Mouse (Mus musculus): ENCODE measurements around the gene Dtymk.
"Not testable (repeated sequence)": the region's sequence is repeated elsewhere in the genome, so short reads cannot be mapped to it uniquely, and the experiment has no call there.

Dtymk gene

DNA sequence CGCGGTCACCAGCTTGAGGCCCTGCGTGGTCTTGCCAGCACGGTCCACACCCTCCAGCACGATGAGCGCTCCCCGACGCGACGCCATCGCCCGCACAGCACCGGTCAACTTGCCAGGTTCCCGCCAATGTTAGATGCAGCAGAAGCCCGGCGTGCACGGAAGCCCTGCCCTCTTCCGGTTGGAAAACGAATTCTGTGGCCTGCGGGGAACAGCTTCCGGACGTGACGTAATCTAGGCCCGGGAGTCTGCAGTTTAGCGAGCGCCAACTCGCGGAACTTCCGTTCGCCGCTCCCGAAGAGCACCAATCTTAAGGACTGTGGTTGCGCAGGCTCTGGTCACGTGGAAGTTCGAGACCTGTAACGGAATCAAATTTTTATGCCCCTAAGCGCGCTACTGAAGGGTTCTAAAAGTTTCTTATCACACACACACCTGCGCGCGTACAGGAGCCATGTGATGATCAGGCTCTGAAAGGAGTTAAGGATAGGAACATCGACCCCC, at the start of gene Dtymk:
Gene Dtymk, minus strand, starts transcription at position 194 of the 498 bp plus-strand sequence.
- DNase-seq (ENCODE audit: low spot score) = peak; percentile 92

DNA sequence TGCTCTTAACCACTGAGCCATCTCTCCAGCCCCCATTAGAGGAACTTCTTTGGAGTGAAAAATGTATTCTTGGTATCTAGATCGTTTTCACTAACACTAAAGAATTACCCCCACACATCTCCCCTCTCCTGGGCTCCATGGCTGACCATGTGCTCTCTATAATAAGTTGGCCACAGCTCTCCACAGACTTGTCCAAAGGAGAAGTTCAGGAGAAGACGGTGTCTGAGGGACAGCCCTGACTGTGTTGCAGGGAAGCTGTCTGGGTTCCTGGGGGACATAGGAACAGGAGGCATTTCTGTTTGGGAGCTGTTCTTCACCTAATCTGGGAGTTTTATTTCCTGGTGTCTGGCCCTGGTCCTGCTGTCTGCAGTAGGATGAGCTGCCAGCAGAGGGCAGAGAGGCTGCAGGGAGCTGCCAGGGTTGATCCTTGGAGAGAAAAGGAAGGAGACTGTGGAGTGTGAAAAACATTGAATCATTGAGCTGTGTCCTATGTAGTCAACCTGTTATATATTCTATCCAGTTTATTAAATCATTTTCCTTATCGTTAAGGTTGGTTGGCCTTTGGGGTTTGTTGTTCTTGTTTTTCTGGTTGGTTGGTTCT, 44.1 kb upstream of the Dtymk start:
- not testable (repeated sequence) for DNase-seq (ENCODE audit: low spot score)

DNA sequence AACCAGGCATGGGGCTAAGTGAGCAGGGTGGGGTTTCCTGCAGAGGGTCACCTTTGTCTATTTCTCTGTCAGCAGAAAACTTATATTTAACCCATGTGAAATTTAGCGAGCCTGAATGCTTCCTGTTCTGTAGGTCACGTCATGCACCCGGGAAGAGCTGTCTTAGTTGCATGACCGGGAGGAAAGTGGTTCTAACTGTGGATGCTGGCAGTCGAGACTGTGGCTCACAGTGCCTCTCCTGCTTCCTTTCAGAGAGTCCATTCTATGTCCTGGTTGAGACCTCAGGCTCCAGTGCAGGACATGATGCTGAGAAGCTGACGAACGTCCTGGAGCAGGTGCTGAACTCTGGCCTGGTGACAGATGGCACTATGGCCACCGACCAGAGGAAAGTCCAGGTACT, 36.8 kb upstream of the Dtymk start:
- not testable (repeated sequence) for DNase-seq (ENCODE audit: low spot score)

DNA sequence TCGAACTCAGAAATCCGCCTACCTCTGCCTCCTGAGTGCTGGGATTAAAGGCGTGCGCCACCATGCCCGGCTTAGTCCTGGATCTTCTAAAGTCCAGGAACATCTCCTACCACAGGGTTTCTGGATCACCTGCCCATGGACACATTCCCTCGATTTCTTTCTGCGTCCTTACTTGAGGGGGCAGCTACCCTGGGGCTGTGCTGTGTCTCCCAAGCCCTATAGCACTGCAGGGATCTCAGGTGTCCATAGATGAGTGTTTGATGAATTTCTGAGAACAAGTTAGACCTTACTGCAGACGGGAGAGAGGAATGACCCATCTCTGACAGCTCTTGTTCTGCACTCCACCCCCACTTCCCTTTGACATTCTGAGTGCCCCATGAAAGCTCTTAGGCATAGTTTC, 35.6 kb upstream of the Dtymk start:
- DNase-seq (ENCODE audit: low spot score) = no peak

DNA sequence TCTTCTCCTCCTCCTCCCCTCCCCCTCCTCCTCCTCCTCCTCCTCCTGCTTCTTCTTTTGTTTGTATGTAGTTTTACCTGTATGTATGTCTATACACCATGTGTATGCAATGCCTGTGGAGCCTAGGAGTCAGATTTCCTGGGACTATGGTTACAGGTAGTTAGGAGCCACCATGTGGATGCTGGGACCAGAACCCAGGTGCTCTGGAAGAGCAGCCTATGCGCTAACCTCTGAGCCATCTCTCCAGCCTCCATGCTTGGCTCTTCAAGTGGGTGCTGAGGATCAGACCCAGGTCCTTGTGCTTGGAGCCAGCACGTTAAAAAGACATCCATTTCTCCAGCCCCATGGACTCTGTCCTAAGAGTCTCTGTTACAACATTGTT, 34.8 kb upstream of the Dtymk start:
- DNase-seq (ENCODE audit: low spot score) = no peak

DNA sequence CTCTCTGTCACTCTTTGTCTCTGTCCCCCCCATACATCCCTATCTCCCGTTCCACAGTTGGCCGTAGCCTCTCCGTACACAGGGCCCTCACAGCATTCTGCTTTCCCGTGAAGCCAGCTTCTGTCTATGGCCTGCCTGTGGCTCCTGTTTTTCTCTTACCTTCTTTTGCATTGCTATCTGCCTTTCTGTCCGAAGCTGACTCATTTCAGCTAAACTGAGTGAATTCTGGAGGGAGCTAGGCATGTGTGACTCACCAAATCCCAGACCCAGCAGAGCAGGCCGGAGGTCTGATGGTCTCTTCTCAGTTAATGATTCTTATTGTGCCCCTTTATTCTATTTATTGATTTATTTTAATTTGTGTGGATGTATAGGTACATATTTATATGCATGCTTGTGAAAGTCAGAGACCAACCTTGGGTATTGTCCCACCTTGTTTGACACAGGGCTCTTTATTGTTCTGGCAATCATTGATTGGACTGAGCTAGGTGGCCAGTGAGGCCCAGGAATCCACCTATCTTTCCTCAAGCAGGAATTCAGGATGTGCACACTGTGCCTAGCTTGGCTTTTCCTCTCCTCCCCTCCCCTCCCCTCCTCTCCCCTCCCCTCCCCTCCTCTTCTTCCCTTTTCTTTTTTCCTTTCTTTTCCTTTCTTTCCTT, 34.3 kb upstream of the Dtymk start:
- no peak for DNase-seq (ENCODE audit: low spot score)

DNA sequence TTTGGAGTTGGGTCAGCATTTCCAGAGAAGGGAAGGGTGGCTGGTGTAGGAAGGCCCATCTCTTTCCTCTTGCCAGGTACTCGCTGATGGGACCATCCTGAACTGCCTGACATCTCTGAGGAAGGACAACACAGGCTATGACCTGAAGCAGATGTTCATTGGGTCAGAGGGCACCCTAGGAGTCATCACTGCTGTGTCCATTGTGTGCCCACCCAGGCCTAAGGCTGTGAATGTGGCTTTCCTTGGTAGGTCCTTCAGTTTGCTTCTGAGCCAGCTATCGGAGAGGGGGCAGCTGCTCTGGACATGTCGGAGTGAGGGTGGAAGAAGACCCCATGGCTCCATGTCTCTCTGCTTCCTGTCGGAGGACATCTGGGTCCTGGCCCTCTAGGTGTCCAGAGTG, 33.5 kb upstream of the Dtymk start:
- DNase-seq (ENCODE audit: low spot score) = no peak

DNA sequence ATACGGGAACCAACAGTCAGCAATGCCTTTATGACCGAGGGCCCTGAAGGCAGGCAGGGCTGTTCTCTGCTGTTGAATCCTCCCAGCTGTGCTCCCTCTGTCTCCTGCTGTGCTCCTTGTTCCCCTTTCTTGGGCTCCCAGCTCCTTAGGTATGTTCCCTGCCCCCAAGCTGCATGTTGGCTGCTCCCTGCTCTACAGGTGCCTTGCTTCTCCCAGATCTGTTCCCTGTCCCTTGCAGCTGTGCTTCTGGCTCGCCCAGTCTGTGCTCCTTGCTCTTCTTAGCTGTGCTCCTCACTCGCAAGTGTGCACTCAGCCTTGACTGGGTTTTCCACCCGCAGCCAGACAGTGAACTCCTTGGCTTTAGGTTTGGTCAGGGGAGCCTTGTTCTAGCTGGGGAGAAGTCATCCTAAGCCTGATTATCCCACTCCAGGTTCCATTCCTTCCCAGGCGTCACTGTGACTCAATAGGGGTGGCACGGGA, 33.0 kb upstream of the Dtymk start:
- DNase-seq (ENCODE audit: low spot score) = no peak

DNA sequence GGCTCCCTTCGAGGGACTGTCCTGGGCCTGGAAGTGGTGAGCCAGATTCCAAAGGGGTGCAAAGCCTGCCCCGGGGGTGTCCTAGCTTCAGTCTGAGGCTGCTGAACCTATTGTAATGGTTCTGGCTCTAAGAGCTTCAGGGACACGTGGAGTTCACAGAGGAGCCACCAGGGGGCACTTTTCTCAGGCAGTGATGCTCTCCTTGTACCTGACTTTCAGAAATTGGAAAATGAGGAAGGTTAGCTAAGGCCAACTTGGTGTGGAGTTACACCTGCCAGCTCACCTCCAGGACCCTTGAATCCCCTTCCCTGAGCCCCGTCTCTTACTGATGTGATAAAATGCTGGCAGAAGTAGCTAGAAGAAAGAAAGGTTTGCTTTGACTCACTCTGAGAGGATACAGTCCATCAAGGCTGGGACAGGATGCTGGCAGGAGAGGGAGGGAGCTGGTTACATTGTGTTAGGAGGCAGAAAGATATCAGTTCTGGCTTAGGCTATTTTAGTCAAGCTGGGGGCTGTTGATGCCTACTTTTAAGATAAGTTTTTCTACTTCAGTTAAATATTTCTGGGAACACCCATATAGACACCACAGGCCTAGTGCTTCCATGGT, 31.1 kb upstream of the Dtymk start:
- DNase-seq (ENCODE audit: low spot score) = peak; percentile 81

DNA sequence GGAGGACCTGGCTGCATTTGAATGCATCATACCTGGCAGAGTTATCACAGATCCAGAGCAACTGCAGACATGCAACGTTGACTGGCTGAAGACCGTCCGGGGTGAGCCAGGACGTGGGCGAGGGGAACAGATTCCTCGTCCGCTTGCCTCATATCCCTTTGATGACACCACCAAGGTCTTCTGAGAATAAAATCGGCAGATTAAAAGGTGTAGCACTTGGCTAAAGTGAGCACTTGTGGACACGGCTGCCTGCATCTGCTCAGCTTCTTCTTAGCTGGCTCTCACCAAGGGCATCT, 24.8 kb upstream of the Dtymk start:
- DNase-seq (ENCODE audit: low spot score) = no peak

DNA sequence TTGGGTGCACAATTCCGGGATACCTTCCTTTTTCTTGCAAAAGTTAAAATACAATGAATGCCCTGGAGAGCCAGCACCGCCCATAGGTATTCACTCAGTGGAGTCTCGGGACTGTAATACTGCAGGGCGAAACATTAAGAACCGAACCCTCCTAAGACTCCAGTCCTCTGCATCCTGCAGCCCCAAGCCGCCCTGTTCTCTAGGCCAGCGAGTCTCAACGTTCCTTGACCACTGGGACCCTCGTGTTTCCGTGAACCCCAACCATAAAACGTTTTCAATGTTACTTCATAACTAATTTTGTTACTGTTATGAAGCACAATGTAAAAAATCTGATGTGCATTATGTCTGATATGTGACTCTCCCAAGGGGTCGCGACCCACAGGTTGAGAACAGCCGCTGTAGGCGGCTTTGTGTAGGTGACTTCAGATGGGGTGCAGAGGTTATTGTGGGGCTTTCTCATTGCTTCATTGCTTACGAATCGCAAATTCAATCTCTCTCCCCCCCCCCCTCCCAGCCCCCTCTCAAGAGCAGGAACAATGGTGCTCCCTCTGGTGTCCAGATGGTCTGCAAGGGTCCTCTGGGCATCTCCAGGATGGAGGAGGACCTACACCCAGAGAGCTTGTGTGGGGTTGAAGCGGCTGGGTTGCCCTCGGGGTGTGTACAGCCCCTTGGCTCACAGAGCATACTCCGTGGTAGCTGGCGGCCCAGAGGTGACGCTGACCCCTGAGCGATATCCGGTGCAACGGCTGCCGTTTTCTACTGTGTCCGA, 24.2 kb upstream of the Dtymk start:
- no peak for DNase-seq (ENCODE audit: low spot score)

DNA sequence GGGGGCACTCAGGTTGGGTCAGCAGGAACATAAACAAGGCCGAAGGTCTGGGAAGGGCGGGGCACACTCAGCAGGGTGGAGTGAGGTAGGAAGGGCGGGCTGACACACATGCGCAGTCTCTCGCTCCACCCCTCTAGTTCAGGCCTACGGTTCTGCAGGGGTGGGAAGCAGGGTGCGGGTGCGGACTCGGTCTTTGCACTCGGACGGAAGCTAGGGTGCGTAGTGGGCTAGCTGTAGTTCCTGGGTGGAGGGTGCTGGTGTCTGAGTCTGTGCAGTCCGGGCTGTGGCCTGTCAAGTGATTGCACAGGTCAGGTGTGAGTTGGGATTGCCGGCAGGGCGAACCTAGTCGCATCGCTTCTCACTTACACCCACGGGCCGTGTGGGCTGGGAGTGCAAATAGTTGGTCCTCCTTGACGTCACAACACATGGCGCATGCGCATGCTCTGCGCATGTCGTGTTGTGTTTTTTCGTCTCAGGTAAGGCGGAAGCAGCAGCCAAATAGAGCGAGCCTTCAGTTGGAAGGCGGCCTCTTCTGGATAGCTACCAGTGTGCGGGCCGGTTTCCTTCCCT, 23.5 kb upstream of the Dtymk start:
- DNase-seq (ENCODE audit: low spot score) = peak; percentile 90

DNA sequence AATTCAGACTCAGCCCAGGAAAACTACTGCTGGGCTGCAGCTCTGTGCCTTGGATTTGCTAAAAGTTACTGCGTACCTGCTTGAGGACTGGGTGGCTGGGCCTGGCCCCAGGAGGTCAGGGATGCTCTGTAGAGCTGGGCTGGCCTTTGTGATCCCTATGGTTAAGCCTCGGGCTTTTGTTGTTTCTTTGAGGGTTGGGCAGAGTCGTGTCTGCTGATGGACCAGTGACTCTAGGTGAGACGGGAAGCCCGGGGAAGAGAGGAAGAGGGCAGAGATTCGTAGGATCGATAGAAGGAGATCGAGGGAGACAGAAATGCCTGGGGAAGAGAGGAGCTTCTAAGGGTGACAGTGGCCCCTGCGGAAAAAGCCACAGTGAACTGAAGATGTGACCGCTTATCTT, 22.9 kb upstream of the Dtymk start, which contains the start of gene D2hgdh:
Gene D2hgdh, plus strand, starts transcription at position 301 of the 400 bp plus-strand sequence.
- DNase-seq (ENCODE audit: low spot score) = no peak

DNA sequence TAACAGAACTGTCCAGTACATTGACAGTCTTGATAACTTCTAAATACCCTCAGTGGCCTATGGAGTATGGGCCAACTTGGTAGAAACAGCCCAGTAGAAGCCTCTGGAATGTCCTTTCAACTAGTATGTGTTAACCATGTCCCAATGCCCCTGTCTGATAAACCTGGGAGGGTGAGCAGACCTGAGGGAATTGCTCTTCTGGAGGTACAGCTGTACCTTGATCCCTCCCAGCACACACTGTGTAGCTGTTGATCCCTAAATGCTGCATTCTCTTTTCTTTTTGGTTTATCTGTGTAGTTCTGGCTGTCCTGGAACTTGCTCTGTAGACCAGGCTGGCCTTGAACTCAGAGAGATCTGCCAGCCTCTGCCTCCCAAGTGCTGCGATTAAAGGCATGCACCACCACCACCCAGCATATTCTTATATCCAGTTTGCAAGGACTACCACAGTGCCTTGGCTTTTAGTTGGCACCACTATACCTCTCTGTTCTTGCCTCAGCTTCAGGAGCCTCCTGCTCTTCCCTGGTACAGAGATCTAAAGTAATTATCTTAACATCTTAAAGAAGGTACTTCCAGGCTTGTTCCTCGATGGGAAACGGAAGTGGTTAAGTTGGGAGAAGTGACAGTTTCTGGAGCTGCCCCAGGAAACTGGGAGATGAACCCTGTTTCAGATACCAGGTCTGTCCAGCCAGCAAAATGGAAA, 22.2 kb upstream of the Dtymk start:
- no peak for DNase-seq (ENCODE audit: low spot score)

DNA sequence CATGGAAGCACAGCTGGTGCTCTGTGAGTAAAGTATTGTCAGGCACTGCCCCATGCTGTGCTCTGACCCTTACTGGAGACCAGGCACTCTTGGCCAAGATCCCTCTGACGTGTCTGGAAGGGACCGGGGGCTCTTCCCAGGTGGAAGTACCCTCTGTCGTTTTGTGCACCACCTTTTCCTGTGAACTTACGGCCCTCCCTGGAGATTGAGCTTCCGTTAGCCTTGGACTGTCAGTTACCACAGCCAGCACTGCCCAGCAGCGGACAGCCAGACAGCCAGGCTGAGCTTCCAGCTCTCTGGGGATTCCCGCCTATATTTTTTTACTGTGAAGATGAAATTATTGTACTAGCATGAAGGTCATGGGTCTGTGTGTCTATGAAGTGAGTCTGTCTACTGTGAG, 17.0 kb upstream of the Dtymk start:
- no peak for DNase-seq (ENCODE audit: low spot score)

DNA sequence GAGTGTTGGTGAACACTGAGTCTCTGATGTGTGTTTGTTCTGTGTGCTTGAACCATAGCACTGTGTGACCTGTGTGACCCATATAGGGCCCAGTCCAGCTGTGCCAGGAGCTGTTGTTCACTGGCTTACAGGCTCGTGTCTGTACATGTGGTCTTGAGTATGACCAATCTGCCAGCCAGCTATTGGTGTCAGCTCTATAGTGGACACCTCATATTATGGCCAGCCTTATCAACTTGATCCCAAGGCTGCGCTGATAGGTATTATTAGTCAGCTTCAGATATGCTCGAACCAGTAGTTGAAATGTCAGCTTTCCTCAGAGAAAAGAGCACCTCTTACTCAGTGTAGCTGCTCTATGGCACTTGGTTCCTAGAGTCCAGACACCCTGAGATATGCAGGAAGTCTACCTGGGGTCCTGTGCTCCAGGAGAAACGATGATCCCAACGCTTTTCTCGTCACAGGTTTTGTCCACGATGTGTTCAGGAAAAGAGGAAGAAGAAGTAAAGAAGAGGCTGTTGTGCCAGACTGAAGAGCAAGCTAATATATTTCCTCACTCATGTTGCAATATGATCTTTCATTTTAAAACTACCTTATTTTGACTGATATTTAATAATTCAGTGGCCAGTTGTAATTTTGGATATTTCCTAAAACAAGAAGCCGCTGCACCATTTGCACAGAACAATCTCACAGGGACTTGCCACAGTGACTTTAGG, 16.2 kb upstream of the Dtymk start:
- DNase-seq (ENCODE audit: low spot score) = no peak

DNA sequence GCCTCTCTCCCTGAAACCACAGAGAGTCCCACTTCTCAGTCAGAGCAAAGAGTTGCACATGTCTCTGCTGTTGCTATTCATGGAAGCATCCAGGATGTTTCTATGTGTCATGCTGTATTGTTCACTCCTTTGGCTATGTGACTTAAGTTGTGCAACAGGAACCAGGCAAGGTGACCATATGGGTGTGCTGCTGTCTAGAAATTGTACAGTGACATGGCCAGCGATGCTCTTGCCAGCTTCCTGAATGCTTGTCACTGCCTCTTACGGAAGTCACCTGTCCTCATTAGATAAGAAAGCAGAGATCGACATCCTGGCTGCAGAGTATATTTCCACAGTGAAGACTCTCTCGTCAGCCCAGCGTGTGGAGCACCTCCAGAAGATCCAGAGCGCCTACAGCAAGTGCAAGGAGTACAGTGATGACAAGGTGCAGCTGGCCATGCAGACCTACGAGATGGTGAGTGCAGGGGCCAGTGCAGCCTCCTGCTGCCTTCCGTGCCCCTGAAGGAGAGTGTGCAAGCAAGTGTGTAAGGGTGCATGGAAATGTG, 9.8 kb upstream of the Dtymk start:
- DNase-seq (ENCODE audit: low spot score) = no peak

DNA sequence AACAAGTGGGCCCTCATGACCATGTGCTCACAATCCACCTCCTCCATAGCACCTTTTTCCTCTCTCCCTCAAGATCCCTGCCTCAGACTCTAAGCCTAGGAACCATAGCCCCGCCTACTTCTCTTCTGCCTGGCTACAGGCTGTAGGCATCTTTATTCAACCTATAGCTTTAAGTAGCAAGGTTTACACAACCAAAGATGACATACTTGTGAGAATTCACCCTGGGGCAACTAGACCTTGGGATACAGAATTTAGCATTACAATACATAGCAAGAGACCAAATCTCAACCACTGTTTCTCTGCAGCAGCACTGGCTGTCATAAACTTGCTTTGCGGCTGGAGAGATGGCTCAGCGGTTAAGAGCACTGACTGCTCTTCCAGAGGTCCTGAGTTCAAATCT, 8.3 kb upstream of the Dtymk start:
- no peak for DNase-seq (ENCODE audit: low spot score)

DNA sequence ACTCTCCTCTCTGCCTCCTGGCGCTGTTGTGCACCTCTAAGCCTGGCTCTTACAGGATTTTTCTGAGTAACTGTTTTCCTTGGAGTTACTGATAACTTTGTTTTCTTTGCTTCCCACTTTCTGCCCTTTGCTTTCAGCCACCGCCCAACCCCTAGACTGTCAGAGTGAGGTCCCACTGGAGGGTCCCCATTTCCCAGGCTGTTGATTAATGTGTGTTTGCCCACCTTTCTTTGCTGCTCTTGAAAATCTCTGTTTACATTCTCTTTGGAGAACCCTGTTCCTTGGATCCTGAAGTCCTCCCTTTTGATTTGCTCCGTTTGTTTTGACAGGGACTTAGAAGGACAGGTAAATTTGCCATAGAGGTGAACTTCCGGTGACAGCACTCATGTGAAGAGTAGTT, 7.1 kb upstream of the Dtymk start:
- DNase-seq (ENCODE audit: low spot score) = no peak

DNA sequence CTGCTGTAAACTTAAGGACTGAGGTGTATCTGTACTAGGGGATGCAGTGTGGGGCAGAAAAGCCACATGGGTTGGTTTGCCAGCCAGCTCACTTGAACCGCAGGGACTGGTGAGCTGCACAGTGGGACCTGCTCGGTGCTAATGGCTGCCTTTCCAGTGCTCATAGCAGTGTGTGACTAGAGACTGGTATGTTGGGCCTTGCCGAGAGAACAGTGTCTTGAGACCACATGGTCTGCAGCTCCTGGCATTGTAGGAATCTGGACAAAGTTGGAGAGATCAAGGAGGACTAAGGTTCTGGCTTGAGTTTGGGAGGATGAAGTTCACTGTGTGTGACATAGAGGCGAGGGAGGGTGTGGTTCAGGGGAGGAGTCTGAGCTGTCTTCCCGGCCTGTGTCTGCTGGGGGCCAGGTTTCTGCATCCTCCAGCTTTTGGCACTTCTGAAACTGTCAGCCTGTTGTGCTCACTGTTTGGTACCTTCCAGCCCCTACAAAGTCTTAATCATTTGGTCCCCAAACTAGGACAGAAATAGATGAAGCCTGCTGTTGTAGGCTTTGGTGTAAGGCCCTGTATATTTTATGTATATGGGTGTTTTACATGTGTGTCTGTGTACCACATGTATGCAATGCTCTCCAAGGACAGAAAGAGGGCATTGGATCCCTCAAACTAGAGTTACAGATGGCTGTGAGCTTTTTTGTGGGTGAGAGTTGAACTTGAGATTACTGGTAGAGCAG, 3.7 kb upstream of the Dtymk start:
- DNase-seq (ENCODE audit: low spot score) = no peak

All from testis, postnatal 14 days (tissue).